Mouse (Mus musculus): ENCODE results near the gene Foxred1. TPM values are rescaled to one million over a fixed set of nuclear protein-coding genes. Genes with fewer than 3 reads are reported as not detected.

Gene Foxred1
- total and polyA plus RNA-seq, 3 experiments: 39.0 to 42.4 TPM; not detected in 1

DNA sequence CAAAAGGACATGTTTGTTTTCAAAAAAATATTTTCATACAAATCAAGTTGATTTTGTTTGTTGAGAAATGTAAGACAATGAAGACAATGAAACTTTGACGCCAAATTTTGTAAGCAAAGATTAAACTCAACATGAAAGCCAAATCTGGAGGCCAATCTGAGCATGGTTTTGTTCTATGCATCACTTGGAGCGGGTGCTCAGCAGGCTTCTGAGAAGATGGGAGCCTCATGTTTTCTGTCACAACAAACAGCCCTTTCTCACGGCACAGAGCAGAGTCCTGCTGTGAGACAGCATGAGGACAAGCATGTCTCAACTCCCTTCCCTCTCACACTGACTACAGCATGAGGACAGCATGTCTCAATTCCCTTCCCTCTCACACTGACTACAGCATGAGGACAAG, 25.1 kb upstream of the Foxred1 start:
- no peaks in the 10 kb centered on the region for H3K4me1 ChIP-seq (ENCODE audit: control insufficient read depth in 1 of 2, insufficient read depth in 2 of 2, low read length in 2 of 2)
- no peak for DNase-seq (ENCODE audit: low read depth, low spot score)
- H3K36me3 ChIP-seq (ENCODE audit: control insufficient read depth in 1 of 2, insufficient read depth in 2 of 2, low read length in 2 of 2): peaks cover under 1 to 2% of the 10 kb centered on the region in 2 experiments; a peak in 2 of 4 replicates
- H3K79me2 ChIP-seq (ENCODE audit: control insufficient read depth, insufficient read depth, low read length, poor library complexity): no peaks in the 10 kb centered on the region
- H3K9ac ChIP-seq (ENCODE audit: control insufficient read depth, low read depth, low read length, poor library complexity, severe bottlenecking): no peak overlapping the region
- H3K27ac ChIP-seq (ENCODE audit: control insufficient read depth, low read depth, low read length): no peak overlapping the region
- no peaks in the 10 kb centered on the region for H3K27me3 ChIP-seq (ENCODE audit: control insufficient read depth in 1 of 2, insufficient read depth in 2 of 2, low read length in 2 of 2)
- TF ChIP-seq ZMIZ1 (IDR thresholded peaks at IDR 0.05; ENCODE audit: low read depth, low read length): no peak
- no peak for TF ChIP-seq ZKSCAN1 (IDR thresholded peaks at IDR 0.05; ENCODE audit: low read depth, low read length)
- TF ChIP-seq TBP (IDR thresholded peaks at IDR 0.05; ENCODE audit: low read depth, low read length): no peak
- TF ChIP-seq CHD1 (IDR thresholded peaks at IDR 0.05; ENCODE audit: low read depth, low read length): no peak
- TF ChIP-seq MAX (IDR thresholded peaks at IDR 0.05; ENCODE audit: low read length): no peak
- TF ChIP-seq POLR2A (IDR thresholded peaks at IDR 0.05; ENCODE audit: control insufficient read depth in 1 of 2, insufficient read depth in 1 of 2, low read depth in 1 of 2, low read length in 2 of 2, poor library complexity in 1 of 2): no peak
- no peak for TF ChIP-seq ZC3H11A (IDR thresholded peaks at IDR 0.05; ENCODE audit: low read depth, low read length)
- no peak for TF ChIP-seq ZNF384 (IDR thresholded peaks at IDR 0.05; ENCODE audit: low read depth, low read length)
- no peak for TF ChIP-seq ELF1 (IDR thresholded peaks at IDR 0.05; ENCODE audit: low read depth, low read length)
- TF ChIP-seq RCOR1 (IDR thresholded peaks at IDR 0.05; ENCODE audit: low read depth, low read length): no peak
- TF ChIP-seq TAL1 (IDR thresholded peaks at IDR 0.05; ENCODE audit: low read length): no peak
- no peak for TF ChIP-seq EP300 (IDR thresholded peaks at IDR 0.05; ENCODE audit: low read depth in 1 of 2, low read length in 2 of 2)
- no peak for TF ChIP-seq POLR2AphosphoS5 (IDR thresholded peaks at IDR 0.05; ENCODE audit: borderline replicate concordance, low read depth, low read length)
- no peak for TF ChIP-seq UBTF (IDR thresholded peaks at IDR 0.05; ENCODE audit: borderline replicate concordance, insufficient read depth, low read depth, low read length)
- no peak for TF ChIP-seq MAZ (IDR thresholded peaks at IDR 0.05; ENCODE audit: low read depth, low read length)
- no peak for TF ChIP-seq ETS1 (IDR thresholded peaks at IDR 0.05; ENCODE audit: low read depth, low read length)
- no peak for TF ChIP-seq POLR2AphosphoS2 (IDR thresholded peaks at IDR 0.05; ENCODE audit: low read length)
- TF ChIP-seq SIN3A (IDR thresholded peaks at IDR 0.05; ENCODE audit: low read length): no peak
- no peak for TF ChIP-seq TCF12 (IDR thresholded peaks at IDR 0.05; ENCODE audit: low read depth, low read length)
- no peak for TF ChIP-seq MAFK (IDR thresholded peaks at IDR 0.05; ENCODE audit: borderline replicate concordance, low read depth, low read length)
- no peak overlapping the region for H3K4me3 ChIP-seq (ENCODE audit: control insufficient read depth in 1 of 2, insufficient read depth in 1 of 2, low read depth in 2 of 2, low read length in 2 of 2)
- no peaks in the 10 kb centered on the region for H3K9me3 ChIP-seq (replicated peaks; ENCODE audit: insufficient read depth, low read length)

- no peak overlapping the region for H3K4me3 ChIP-seq (ENCODE audit: control insufficient read depth in 1 of 2, insufficient read depth in 1 of 2, low read depth in 2 of 2, low read length in 2 of 2)
- no peaks in the 10 kb centered on the region for H3K79me2 ChIP-seq (ENCODE audit: control insufficient read depth, insufficient read depth, low read length, poor library complexity)
- no peak overlapping the region for H3K27ac ChIP-seq (ENCODE audit: control insufficient read depth, low read depth, low read length)
- no peaks in the 10 kb centered on the region for H3K27me3 ChIP-seq (ENCODE audit: control insufficient read depth in 1 of 2, insufficient read depth in 2 of 2, low read length in 2 of 2)
- no peak overlapping the region for H3K9ac ChIP-seq (ENCODE audit: control insufficient read depth, low read depth, low read length, poor library complexity, severe bottlenecking)
- H3K36me3 ChIP-seq (ENCODE audit: control insufficient read depth in 1 of 2, insufficient read depth in 2 of 2, low read length in 2 of 2): peaks cover 0 to 6% of the 10 kb centered on the region in 2 experiments; a peak in 2 of 4 replicates
- no peaks in the 10 kb centered on the region for H3K9me3 ChIP-seq (replicated peaks; ENCODE audit: insufficient read depth, low read length)
- H3K4me1 ChIP-seq (ENCODE audit: control insufficient read depth in 1 of 2, insufficient read depth in 2 of 2, low read length in 2 of 2): peaks cover 0 to 5% of the 10 kb centered on the region in 2 experiments; a peak in 1 of 4 replicates
- DNase-seq (ENCODE audit: low read depth, low spot score): no peak
- TF ChIP-seq POLR2A (IDR thresholded peaks at IDR 0.05; ENCODE audit: control insufficient read depth in 1 of 2, insufficient read depth in 1 of 2, low read depth in 1 of 2, low read length in 2 of 2, poor library complexity in 1 of 2) (no peak), MAFK (IDR thresholded peaks at IDR 0.05; ENCODE audit: borderline replicate concordance, low read depth, low read length) (no peak), UBTF (IDR thresholded peaks at IDR 0.05; ENCODE audit: borderline replicate concordance, insufficient read depth, low read depth, low read length) (no peak), ETS1 (IDR thresholded peaks at IDR 0.05; ENCODE audit: low read depth, low read length) (no peak), SMC3 (IDR thresholded peaks at IDR 0.05; ENCODE audit: low read depth, low read length) (no peak), POLR2AphosphoS2 (IDR thresholded peaks at IDR 0.05; ENCODE audit: low read length) (no peak)
These were observed 17.8 kb upstream of the Foxred1 start for GRCm38 (mm10) chr9:35228671-35229070.
